Comparison of ENCODE assay signal across 18 mouse cellular contexts in genomic region chr8:91974636-91975035, GRCm38 (mm10).
DNase-seq lines count a peak whose midpoint lies in the region; ATAC-seq and TF ChIP-seq lines count a peak whose summit lies in the region.
"Had no signal": no experiment of that assay in that cellular context is flagged by ENCODE, and none has a peak within 500 bp of the region (broad histone marks: within the 10 kb centered on the region; RNA-seq: fewer than 3 reads in every experiment).

No protein-coding gene starts in this region.

- 84% methylated on average over 3 of the region's 3 CpGs for WGBS in hindbrain, embryonic 10.5 days
- 38% methylated on average over 3 of the region's 3 CpGs for WGBS in hindbrain, postnatal 0 days
- WGBS in forebrain, embryonic 13.5 days, result 31% methylated on average over 3 of the region's 3 CpGs
- 42% methylated on average over 3 of the region's 3 CpGs for WGBS in hindbrain, embryonic 13.5 days
- 37% methylated on average over 3 of the region's 3 CpGs for WGBS in midbrain, embryonic 16.5 days

- no peak for TF ChIP-seq CTCF in hindbrain, postnatal 0 days (IDR thresholded peaks at IDR 0.05; ENCODE audit: low read depth)

- H3K4me3 ChIP-seq in hindbrain, embryonic 10.5 days, result no peak overlapping the region
- no peak overlapping the region for H3K4me3 ChIP-seq in hindbrain, postnatal 0 days (ENCODE audit: low read length)
- H3K4me3 ChIP-seq in forebrain, embryonic 13.5 days, result no peak overlapping the region
- no peak overlapping the region for H3K4me3 ChIP-seq in hindbrain, embryonic 13.5 days
- no peak overlapping the region for H3K4me3 ChIP-seq in midbrain, embryonic 16.5 days (ENCODE audit: low read depth, low read length)
- H3K4me3 ChIP-seq: layer of hippocampus, adult 2 months had no signal

- DNase-seq in hindbrain, embryonic 10.5 days (ENCODE audit: low spot score), result no peak
- no peak for DNase-seq in hindbrain, postnatal 0 days (ENCODE audit: low spot score)
- DNase-seq in thymus, adult 18-20 months, result no peak
- DNase-seq in urinary bladder, adult 18-20 months (ENCODE audit: low spot score in 2 of 2), result no peak
- DNase-seq: adrenal gland, postnatal 10 days; cerebellum, adult 11 months; heart, postnatal 10 days; layer of hippocampus, postnatal 36 days; thymus, postnatal 4 days had no signal

- H3K36me3 ChIP-seq in hindbrain, embryonic 10.5 days, result no peaks in the 10 kb centered on the region
- H3K36me3 ChIP-seq in hindbrain, postnatal 0 days (ENCODE audit: insufficient read depth, low read length), result no peaks in the 10 kb centered on the region
- no peaks in the 10 kb centered on the region for H3K36me3 ChIP-seq in forebrain, embryonic 13.5 days (ENCODE audit: poor library complexity, severe bottlenecking)
- H3K36me3 ChIP-seq in hindbrain, embryonic 13.5 days, result no peaks in the 10 kb centered on the region
- H3K36me3 ChIP-seq in midbrain, embryonic 16.5 days (ENCODE audit: control insufficient read depth, insufficient read depth, low read length), result no peaks in the 10 kb centered on the region
- H3K36me3 ChIP-seq: G1E had no signal

- H3K9ac ChIP-seq in hindbrain, postnatal 0 days (replicated peaks; ENCODE audit: low read length), result no peak overlapping the region
- no peak overlapping the region for H3K9ac ChIP-seq in forebrain, embryonic 13.5 days
- H3K9ac ChIP-seq in hindbrain, embryonic 13.5 days, result no peak overlapping the region
- no peak overlapping the region for H3K9ac ChIP-seq in midbrain, embryonic 16.5 days (ENCODE audit: low read depth, low read length)
- H3K9ac ChIP-seq: liver, embryonic 14.5 days had no signal

- H3K4me2 ChIP-seq in hindbrain, postnatal 0 days (ENCODE audit: low read depth, low read length), result no peak overlapping the region
- peak overlapping the region; percentile 33; the same call in 1 of the 2 replicates for H3K4me2 ChIP-seq in forebrain, embryonic 13.5 days
- peak overlapping the region; percentile 2; the same call in 1 of the 2 replicates for H3K4me2 ChIP-seq in hindbrain, embryonic 13.5 days
- H3K4me2 ChIP-seq in midbrain, embryonic 16.5 days (ENCODE audit: low read length), result no peak overlapping the region
- H3K4me2 ChIP-seq: heart, embryonic 11.5 days had no signal

- ATAC-seq in hindbrain, postnatal 0 days, result no peak
- peak; percentile 67 for ATAC-seq in forebrain, embryonic 13.5 days
- peak; percentile 71; the same call in 1 of the 2 replicates for ATAC-seq in hindbrain, embryonic 13.5 days (ENCODE audit: low FRiP score)
- ATAC-seq in midbrain, embryonic 16.5 days, result peak; percentile 60; the same call in 1 of the 2 replicates
- no peak for ATAC-seq in inflammation-experienced regulatory T-cells, adult 6 months
- ATAC-seq: activated CD4-positive, CD25-positive, alpha-beta regulatory T cell, adult 4 months had no signal

- H3K27ac ChIP-seq in hindbrain, embryonic 10.5 days, result 0 out of 2 replicates have a peak overlapping the region, but pooled peaks have one; percentile 3
- no peak overlapping the region for H3K27ac ChIP-seq in hindbrain, postnatal 0 days
- no peak overlapping the region for H3K27ac ChIP-seq in forebrain, embryonic 13.5 days
- peak overlapping the region; percentile 58; the same call in 1 of the 2 replicates for H3K27ac ChIP-seq in hindbrain, embryonic 13.5 days
- H3K27ac ChIP-seq in midbrain, embryonic 16.5 days (ENCODE audit: low read length), result peak overlapping the region; percentile 30; the same call in 1 of the 2 replicates
- H3K27ac ChIP-seq: layer of hippocampus, adult 2 months; liver, embryonic 14.5 days had no signal

- H3K9me3 ChIP-seq in hindbrain, embryonic 10.5 days, result no peaks in the 10 kb centered on the region
- no peaks in the 10 kb centered on the region for H3K9me3 ChIP-seq in hindbrain, postnatal 0 days (ENCODE audit: low read length)
- H3K9me3 ChIP-seq in forebrain, embryonic 13.5 days (replicated peaks), result no peaks in the 10 kb centered on the region
- H3K9me3 ChIP-seq in hindbrain, embryonic 13.5 days, result no peaks in the 10 kb centered on the region
- no peaks in the 10 kb centered on the region for H3K9me3 ChIP-seq in midbrain, embryonic 16.5 days (replicated peaks; ENCODE audit: control insufficient read depth, low read length, poor library complexity, severe bottlenecking)

- peaks cover 30% of the 10 kb centered on the region for H3K27me3 ChIP-seq in hindbrain, embryonic 10.5 days (ENCODE audit: insufficient read depth, poor library complexity, severe bottlenecking)
- H3K27me3 ChIP-seq in hindbrain, postnatal 0 days (ENCODE audit: insufficient read depth, low read length), result no peaks in the 10 kb centered on the region
- peaks cover 35% of the 10 kb centered on the region for H3K27me3 ChIP-seq in forebrain, embryonic 13.5 days
- peaks cover 29% of the 10 kb centered on the region; the same call in 1 of the 2 replicates for H3K27me3 ChIP-seq in hindbrain, embryonic 13.5 days
- peaks cover 3% of the 10 kb centered on the region; the same call in 1 of the 2 replicates for H3K27me3 ChIP-seq in midbrain, embryonic 16.5 days (ENCODE audit: control insufficient read depth, insufficient read depth, low read depth, low read length)

- peaks cover 30% of the 10 kb centered on the region for H3K4me1 ChIP-seq in hindbrain, embryonic 10.5 days (replicated peaks)
- no peaks in the 10 kb centered on the region for H3K4me1 ChIP-seq in hindbrain, postnatal 0 days (ENCODE audit: insufficient read depth, low read length)
- H3K4me1 ChIP-seq in forebrain, embryonic 13.5 days, result peaks cover 25% of the 10 kb centered on the region
- H3K4me1 ChIP-seq in hindbrain, embryonic 13.5 days (replicated peaks), result peaks cover 25% of the 10 kb centered on the region
- peaks cover 10% of the 10 kb centered on the region for H3K4me1 ChIP-seq in midbrain, embryonic 16.5 days (ENCODE audit: control insufficient read depth, insufficient read depth, low read length)

Comparison
In these comparisons a context has a peak if more than half of its experiments do, and no peak if none do; other contexts are left out.
1. H3K27ac ChIP-seq: peak in hindbrain, embryonic 10.5 days (single experiment), hindbrain, embryonic 13.5 days (single experiment) and midbrain, embryonic 16.5 days (single experiment); none in hindbrain, postnatal 0 days (single experiment) and forebrain, embryonic 13.5 days (single experiment).
2. ATAC-seq: peak in forebrain, embryonic 13.5 days (single experiment), hindbrain, embryonic 13.5 days (single experiment) and midbrain, embryonic 16.5 days (single experiment); none in hindbrain, postnatal 0 days (single experiment) and inflammation-experienced regulatory T-cells, adult 6 months (single experiment).
3. H3K4me2 ChIP-seq: peak in forebrain, embryonic 13.5 days (single experiment) and hindbrain, embryonic 13.5 days (single experiment); none in hindbrain, postnatal 0 days (single experiment) and midbrain, embryonic 16.5 days (single experiment).